Mouse (Mus musculus) retina, adult 2 months (tissue): ENCODE measurements around the gene Snrnp35.

Experiments used
- DNase-seq: peaks from one replicate; pipeline ENCODE4 v3.0.0-alpha.2; 2012; ENCODE audit warnings: low read depth, low spot score

Gene Snrnp35

DNA sequence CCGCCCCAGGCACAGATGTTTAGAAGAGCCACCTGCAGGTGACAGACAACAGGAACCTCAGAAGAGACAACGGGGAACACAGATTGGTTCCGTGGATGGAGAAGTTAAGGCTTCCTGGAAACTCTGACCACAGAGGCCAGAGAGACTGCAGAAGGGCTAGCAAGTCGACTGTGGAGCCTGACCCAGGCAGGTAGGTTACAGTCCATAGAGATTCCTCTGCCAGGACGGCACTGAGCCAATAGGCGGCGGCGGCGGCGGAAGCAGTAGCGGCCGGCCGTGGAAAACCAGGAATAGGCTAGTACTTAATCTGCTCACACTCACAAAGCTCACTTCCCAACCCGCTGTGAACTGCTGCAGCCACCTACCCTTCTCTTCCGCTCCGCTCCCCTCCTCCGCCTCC, 53.8 kb downstream of the Snrnp35 start:
- DNase-seq = no peak

DNA sequence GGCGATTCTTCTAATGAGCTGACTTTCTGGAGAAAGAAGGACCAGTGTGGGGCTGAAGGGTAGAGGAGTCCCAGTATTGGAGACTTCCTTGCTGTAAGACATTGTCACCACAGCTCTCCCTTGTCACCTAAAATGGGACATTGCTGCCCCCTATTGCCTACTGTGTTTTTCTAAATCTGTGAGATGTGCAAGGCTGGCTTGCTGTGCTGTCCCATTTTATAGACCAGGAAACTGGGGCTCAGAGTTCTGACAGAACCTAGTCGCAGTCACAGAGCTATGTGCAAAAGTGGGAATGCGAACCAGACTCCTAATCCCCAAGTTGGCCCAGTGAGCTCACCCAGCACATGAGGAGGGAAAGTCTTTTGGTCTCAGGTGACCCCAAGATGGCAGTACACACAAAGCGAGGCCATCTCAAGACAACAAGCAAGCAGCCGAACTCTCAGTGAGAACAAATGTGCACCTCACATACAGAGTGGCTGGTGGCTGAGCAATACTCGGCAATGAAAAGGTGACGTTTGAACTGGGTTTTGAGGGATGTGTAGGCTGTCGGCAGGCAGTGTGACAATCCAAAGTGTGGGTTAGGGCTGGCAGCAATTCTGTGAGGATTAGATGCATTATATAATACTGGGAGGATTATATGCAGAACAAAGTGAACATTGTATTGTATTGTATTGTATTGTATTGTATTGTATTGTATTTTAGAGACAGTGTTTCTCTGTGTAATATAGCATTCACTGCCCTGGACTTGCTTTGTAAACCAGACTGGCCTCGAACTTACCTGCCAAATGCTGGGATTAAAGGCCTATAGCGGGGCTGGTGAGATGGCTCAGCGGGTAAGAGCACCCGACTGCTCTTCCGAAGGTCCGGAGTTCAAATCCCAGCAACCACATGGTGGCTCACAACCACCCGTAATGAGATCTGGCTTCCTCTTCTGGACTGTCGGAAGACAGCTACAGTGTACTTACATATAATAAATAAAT, 56.2 kb downstream of the Snrnp35 start:
- no peak for DNase-seq

DNA sequence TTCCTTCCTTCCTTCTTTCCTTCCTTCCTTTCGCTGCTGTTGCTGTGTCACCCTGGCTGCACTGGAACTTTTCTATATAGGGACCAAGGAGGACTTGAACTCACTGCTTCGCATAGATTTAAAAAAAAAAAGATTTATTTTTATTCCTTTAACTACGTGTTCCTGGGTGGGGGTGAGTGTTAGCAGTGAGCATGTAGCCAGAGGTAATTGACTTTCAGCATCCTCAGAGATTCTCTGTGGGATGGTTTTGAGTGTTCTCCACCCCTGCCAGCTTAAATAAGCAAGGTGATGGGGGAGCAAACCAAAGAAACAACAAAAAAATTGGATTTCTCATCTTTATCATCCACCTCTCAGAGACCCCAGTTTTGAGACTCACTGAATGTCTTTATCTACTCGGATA, 57.0 kb downstream of the Snrnp35 start:
- no peak for DNase-seq

DNA sequence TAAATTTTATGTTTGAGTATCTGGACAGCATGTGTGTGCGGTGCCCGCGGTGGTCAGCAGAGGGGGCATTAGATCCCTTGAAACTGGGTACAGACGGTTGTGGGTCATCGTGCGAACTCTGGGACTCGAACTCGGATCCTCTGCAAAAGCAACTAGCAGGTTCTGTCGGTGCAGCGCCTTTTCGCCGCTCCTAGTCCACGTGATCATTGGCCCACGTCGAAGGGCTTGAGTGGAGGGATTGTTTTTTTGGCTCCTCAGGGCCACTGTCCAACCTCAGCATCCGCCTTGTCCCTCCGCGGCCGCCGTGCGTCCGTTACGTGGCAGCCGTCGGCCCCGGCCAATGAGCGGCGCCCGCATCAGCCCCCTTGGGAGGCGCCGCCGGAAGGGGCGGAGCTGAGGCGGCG, 57.5 kb downstream of the Snrnp35 start, which contains the start of gene Tmed2:
Gene Tmed2, plus strand, starts transcription at position 313 of the 404 bp plus-strand sequence.
- peak; percentile 92 for DNase-seq
